Mouse (Mus musculus): ENCODE data around the gene Piezo1.
A peak's percentile ranks its signal among the peaks of the same experiment; 100 is the strongest.

The Piezo1 gene

GRCm38 (mm10) chr8:122571153-122571552 lies 20.0 kb upstream of the Piezo1 start:
- DNase-seq (ENCODE audit: low spot score): no peak

- no peak for DNase-seq (ENCODE audit: low spot score)
Observed at GRCm38 (mm10) chr8:122569996-122570395, 18.9 kb upstream of the Piezo1 start.

GRCm38 (mm10) chr8:122569329-122569728 lies 18.2 kb upstream of the Piezo1 start:
- DNase-seq (ENCODE audit: low spot score): no peak

- DNase-seq (ENCODE audit: low spot score): no peak
Observed at GRCm38 (mm10) chr8:122568881-122569309, 17.8 kb upstream of the Piezo1 start.

- no peak for DNase-seq (ENCODE audit: low spot score)
Observed at GRCm38 (mm10) chr8:122568109-122568504, 17.0 kb upstream of the Piezo1 start.

GRCm38 (mm10) chr8:122567361-122568108 lies 16.4 kb upstream of the Piezo1 start, which contains the start of gene Cdt1:
Gene Cdt1 (plus strand): TSS chr8:122568015.
- peak; percentile 95 for DNase-seq (ENCODE audit: low spot score)

GRCm38 (mm10) chr8:122566766-122567165 lies 15.6 kb upstream of the Piezo1 start:
- peak; percentile 56 for DNase-seq (ENCODE audit: low spot score)

GRCm38 (mm10) chr8:122564363-122565352 lies 13.5 kb upstream of the Piezo1 start:
- no peak for DNase-seq (ENCODE audit: low spot score)

GRCm38 (mm10) chr8:122561199-122561598 lies 10.1 kb upstream of the Piezo1 start:
- peak; percentile 78 for DNase-seq (ENCODE audit: low spot score)

GRCm38 (mm10) chr8:122558671-122559349 lies 7.7 kb upstream of the Piezo1 start:
- DNase-seq (ENCODE audit: low spot score): peak; percentile 56

- no peak for DNase-seq (ENCODE audit: low spot score)
Observed at GRCm38 (mm10) chr8:122557248-122558038, 6.3 kb upstream of the Piezo1 start.

GRCm38 (mm10) chr8:122556030-122557009 lies 5.2 kb upstream of the Piezo1 start:
- DNase-seq (ENCODE audit: low spot score): peak; percentile 99

GRCm38 (mm10) chr8:122554786-122555185 lies 3.7 kb upstream of the Piezo1 start:
- DNase-seq (ENCODE audit: low spot score): peak; percentile 48

- DNase-seq (ENCODE audit: low spot score): no peak
Observed at GRCm38 (mm10) chr8:122550995-122551264, 199 bp downstream of the Piezo1 start.

- peak; percentile 88 for DNase-seq (ENCODE audit: low spot score)
Observed at GRCm38 (mm10) chr8:122550234-122550994, 715 bp downstream of the Piezo1 start.

- DNase-seq (ENCODE audit: low spot score): no peak
Observed at GRCm38 (mm10) chr8:122548891-122549439, 2.2 kb downstream of the Piezo1 start.

- DNase-seq (ENCODE audit: low spot score): no peak
Observed at GRCm38 (mm10) chr8:122548331-122548730, 2.8 kb downstream of the Piezo1 start.

- no peak for DNase-seq (ENCODE audit: low spot score)
Observed at GRCm38 (mm10) chr8:122547815-122548214, 3.3 kb downstream of the Piezo1 start.

GRCm38 (mm10) chr8:122546811-122547453 lies 4.2 kb downstream of the Piezo1 start:
- DNase-seq (ENCODE audit: low spot score): no peak

All from adipocyte (in vitro differentiated cells).